Mouse (Mus musculus): ENCODE data around the gene Fosl2. TPM values are rescaled to one million over a fixed set of nuclear protein-coding genes. Genes with fewer than 3 reads are reported as not detected.

Fosl2 gene
- total RNA-seq, 1 experiment from 2014 or later: 280 TPM

DNA sequence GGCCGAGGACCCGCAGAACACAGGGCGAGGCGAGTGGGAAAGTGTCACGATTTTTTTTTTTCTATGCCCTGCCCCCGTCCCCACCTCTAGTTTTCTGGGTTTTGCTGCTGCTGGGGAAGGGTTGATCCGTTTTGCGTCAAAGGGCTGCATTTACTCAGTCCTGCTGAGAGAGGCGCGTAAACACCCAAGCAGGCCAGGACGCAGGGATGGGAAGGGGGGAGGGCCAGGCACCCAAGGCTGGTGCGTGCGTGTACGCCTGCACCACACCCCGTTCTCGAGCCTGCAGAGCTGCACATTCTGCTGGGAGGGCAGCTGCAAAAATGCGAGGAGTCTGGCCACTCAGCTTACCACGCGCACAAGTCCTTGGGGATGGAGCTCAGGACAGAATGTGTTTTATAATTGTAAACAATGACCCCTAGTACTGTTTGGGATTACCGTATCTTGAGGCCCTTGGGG lies 2.0 kb upstream of the Fosl2 start:
- DNase-seq: peak; percentile 94

- peak; percentile 61 for DNase-seq
Observed at GRCm38 (mm10) chr5:32134051-32134732, 1.4 kb upstream of the Fosl2 start.

GRCm38 (mm10) chr5:32134903-32135335 lies 682 bp upstream of the Fosl2 start:
- peak; percentile 89 for DNase-seq

GRCm38 (mm10) chr5:32136301-32136863 lies 781 bp downstream of the Fosl2 start:
- DNase-seq: peak; percentile 86

DNA sequence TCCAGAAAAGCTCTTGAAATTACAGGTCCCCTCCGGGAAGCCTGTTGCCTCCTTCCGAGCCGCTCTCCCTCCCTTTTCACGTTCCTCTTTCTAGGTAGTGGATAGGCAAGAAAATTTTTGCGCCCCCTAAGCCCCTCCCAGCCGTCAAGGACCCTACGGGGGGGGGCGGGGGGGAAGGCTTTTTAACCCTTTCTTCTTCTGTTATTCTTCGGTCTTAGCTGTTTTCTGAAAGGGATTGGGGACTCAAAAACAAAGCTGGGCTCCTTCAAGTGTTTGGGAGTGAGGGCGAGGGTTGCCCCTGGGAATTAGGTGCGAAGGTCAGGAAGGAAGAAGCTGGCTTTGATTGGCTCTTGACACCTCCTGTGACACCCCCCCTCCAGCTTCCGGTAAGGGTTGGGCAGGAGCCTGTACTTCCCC lies 1.5 kb downstream of the Fosl2 start:
- DNase-seq: peak; percentile 78

DNA sequence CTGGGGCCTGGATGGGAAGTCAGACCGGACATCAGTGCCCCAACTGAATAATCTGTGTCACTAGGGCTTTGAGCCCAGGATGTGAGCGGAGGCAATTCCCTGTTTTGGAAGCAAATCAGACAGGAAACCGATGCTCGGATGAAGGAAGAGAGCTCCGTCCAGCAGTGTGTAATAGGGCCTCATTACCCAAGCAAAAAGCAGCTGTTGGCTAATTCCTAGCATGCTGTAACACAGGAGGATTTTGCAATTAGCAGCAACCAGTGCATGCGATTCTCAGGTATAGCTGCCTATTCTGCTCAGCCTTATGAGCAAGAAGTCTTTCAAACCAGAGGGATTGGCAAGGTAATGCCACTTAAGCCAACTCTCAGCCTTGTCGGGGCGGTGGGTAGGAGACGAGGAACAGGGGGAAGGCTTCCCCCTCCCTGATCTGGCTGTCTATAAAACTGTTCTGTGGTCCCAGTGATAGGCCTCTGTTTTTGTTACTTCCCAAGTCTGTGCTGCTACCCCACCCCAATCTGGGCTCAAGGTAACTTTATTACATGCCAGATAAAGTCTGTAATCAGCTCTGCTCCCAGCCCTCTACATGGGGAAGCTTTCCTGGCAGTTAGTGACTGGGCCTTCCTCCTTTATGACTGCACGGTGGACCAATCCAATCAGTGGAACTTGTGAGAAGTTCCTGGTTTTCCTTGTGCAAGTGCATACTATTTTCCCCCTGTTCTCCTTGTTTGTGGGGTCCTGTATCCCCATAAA lies 3.0 kb downstream of the Fosl2 start:
- DNase-seq: peak; percentile 69

DNA sequence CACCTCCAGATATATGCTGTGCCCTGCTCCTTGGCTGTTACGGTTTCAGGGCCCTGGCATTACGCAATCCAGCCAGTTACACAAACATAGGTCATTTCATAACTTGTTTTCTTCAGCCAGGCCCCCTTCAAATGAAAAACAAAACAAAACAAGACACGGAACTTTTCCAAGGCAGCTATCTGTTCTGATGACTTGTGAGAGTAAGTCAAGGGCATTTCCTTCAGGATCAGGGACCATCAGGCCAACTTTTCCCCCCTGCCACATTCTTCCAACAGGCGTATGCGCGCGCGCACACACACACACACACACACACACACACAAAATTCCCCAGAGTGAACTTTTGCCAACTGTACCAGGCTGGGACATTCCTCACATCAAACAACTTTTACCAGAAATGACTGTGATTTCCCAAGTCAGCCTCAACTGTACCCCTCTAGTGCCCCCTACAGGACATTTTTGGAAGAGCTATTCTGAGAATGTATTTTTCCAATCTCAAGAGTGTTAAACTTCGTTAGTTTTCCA lies 4.0 kb downstream of the Fosl2 start:
- DNase-seq: peak; percentile 82

DNA sequence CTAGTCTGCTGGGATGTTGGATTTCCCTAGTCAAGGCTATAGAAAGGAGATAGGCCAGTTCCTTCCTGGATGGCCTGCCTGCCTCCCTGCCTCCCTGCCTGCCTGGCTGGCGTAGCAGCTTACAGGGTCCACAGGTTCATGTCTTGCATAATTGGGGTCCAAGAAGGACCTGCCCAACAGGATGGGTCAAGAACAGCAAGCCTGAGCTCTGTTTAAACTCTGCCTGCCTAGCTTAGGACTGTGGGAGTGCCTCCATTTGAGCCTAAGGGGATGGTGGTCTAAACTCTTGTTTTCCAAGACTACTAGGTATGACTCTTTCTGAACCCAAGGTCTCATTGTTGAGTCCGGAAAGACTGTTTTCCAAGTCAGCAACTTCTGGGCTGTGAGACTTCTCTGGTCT lies 6.3 kb downstream of the Fosl2 start:
- no peak for DNase-seq

GRCm38 (mm10) chr5:32143433-32143970 lies 7.9 kb downstream of the Fosl2 start:
- DNase-seq: no peak

DNA sequence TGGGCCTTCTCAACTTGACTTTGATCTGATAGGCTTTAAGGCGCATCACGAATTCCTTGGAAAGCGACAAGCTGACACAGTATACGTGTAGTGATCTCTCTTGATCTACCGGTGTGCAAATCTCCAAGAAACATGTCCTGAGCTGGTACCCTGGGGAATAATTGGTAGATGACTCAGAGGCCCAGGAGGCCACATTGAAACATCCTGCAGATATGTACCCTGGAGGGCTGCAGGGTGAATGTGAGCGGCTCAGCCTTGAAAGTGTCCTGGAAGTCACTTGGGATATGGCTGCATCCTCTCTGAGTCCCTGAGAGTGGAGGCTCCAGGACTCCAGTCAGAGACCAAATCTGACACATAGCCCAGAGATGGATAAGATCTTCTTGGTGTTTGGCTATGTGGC lies 10.7 kb downstream of the Fosl2 start:
- no peak for DNase-seq

DNA sequence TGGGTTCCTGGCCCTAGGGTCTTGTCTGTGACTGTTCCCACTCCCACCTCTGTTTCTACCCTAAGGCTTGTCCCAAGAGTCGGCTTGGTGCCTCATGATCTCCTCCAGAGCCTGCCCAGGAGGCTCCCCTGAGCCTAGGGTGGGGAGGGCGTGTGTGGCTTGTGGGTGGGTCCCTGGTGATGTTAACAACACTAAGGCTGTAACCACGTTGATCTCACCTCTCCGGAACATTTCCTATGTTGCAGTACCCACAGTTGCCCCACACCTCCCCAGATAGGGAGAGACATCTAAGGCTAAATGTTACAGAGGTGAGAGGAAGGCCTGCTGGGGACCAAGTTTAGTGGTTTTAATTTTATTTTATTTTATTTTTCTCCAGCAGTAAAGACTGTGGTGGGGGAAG lies 13.0 kb downstream of the Fosl2 start:
- DNase-seq: no peak

DNA sequence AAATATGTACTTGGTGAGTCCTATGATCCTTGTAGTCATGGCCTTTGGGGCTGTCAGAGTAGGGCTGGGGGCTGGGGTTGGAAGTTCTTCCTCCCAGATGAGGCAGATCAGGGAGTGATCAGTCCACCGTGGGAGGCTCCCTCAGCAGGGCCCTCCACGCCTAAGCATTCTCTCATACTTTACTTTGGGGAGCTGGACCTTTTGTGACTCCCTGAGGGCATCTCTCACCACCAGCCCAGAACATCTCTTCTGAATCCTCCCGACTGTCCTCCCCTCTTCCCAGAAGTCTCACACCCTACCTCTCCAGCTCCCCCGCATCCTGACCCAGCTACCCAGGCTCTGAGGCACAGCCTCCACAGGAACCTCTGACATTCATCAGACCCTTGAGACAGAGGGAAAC lies 15.6 kb downstream of the Fosl2 start:
- no peak for DNase-seq

DNA sequence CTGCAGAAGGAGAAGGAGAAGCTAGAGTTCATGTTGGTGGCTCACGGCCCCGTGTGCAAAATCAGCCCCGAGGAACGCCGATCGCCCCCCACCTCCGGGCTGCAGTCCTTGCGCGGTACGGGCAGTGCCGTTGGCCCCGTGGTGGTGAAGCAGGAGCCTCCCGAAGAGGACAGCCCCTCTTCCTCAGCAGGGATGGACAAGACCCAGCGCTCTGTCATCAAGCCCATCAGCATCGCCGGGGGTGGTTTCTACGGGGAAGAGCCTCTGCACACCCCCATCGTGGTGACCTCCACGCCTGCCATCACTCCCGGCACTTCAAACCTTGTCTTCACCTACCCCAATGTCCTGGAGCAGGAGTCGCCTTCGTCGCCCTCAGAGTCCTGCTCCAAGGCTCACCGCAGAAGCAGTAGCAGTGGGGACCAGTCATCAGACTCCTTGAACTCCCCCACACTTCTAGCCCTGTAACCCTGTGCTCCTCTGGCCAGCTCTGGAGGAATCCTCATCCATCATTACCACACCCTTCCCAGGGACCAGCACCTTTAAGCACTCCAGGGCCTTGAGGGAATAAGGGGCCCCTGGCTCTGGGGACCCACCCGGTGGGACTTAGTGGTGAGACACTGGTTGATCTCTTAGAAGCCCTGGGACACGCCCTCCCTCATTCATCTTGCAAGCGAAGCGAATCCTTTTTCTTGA lies 17.3 kb downstream of the Fosl2 start:
- no peak for DNase-seq

- no peak for DNase-seq
Observed at GRCm38 (mm10) chr5:32153418-32153740, 17.8 kb downstream of the Fosl2 start.

DNA sequence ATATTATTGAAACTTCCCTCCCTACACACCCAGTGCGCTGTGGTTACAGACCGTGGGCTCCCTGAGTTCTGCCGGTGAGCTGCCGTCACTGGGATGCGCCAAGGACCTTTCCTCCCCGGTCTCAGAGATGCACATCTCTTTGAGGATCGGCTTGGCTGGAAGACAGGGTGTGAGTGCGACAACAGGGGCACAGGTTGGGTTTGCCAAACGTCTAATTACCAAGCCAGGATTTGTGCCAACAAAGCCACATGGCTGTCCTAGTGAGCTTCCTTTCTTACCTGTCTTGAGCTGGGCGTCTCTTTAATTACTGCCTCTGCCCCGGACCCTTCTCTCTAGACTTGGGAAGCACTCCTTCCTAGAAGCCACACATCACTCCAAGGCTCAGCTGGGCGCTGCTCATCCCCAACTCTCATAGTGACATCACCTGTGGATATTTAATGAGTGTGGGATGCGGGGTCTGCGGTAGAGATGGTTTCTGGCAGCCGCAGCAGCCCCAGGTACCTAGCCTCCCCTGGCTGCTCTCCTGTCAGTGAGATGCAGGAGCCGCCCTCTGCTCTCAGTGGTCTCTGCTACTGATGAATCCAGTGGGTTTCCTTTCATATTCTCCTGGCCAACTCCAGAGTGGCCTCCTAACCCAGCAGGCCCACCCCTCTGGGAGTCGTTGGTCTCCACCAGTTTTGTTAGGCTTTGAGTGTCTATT lies 18.3 kb downstream of the Fosl2 start:
- no peak for DNase-seq

GRCm38 (mm10) chr5:32154931-32155688 lies 19.5 kb downstream of the Fosl2 start:
- peak; percentile 62 for DNase-seq

- DNase-seq: no peak
Observed at GRCm38 (mm10) chr5:32155927-32156326, 20.3 kb downstream of the Fosl2 start.

GRCm38 (mm10) chr5:32163478-32164043 lies 28.0 kb downstream of the Fosl2 start:
- no peak for DNase-seq

DNA sequence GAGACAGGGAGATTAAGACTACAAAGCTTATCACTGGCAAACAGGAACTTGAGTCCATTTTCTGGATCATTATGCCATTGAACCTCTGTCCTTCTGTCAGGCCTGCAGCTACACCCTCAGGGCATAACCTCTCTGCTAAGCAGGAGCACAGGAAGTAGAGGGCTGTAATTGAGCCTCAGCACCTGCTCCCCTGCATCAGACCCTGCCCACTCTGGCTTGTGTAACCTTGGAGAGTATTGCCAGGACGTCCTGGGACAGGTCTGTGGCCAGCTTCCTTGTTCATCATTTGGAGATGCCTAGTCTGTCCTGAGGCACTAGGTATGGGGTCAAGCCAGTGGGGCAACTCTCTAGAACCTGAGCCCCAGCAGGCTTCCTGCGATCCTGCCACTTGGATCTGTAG lies 36.6 kb downstream of the Fosl2 start:
- DNase-seq: no peak

DNA sequence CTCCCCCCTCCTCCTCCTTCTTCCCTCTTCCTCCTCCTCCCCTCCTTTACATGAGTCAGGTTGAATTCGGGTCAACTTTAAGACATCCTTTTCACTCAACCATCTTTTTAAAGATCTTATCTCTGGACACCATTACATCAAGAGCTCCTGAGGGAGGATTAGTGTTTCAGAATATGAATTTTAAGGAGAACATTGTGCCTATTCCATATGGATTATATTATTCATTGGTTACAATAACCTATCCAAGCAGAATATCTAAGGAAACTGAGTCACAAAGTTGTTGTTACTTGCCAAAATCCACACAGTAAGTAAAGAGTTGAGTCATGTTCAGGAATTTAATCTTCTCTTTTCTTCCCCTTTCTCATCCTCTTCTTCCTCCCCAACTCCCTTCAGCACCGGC lies 41.2 kb downstream of the Fosl2 start:
- no peak for DNase-seq

GRCm38 (mm10) chr5:32177737-32178136 lies 42.1 kb downstream of the Fosl2 start:
- no peak for DNase-seq

All from adrenal gland, postnatal 14 days (tissue).